Mouse (Mus musculus) adrenal gland, adult 10 weeks (tissue): ENCODE results near the gene Snrk. TPM values are rescaled to one million over a fixed set of nuclear protein-coding genes. Genes with fewer than 3 reads are reported as not detected.

Source experiments
- polyA plus RNA-seq: library from polyadenylated mRNA; stranded (reverse); fragments of 350-450 nt; fragmentation: Illumina TruSeq; extraction: RNeasy Lipid Tissue Mini Kit (QIAGEN cat#74804); gene quantifications from one replicate; pipeline ENCODE4 v1.2.3, GENCODE M21; 2014; ENCODE audit warnings: low read depth, low replicate concordance

The Snrk gene
- 200 TPM for polyA plus RNA-seq

GRCm38 (mm10) chr9:122117112-122117616 lies at the start of gene Snrk:
Gene Snrk, plus strand, starts transcription at chr9:122117266.

Other genes with a start within 250 kb of the Snrk start
- gene Ackr2, start 218.9 kb upstream of the Snrk start, polyA plus RNA-seq, result 0.58 TPM
- gene Cyp8b1, start 201.0 kb upstream of the Snrk start, polyA plus RNA-seq, result not detected
- gene Fam198a, start 166.3 kb upstream of the Snrk start, polyA plus RNA-seq, result 0.47 TPM
- 0.23 TPM for gene Pomgnt2, start 120.2 kb upstream of the Snrk start, polyA plus RNA-seq
- gene Ano10, start 177.2 kb downstream of the Snrk start, polyA plus RNA-seq, result 50.2 TPM
- 110 TPM for gene Abhd5, start 234.3 kb downstream of the Snrk start, polyA plus RNA-seq